Mouse (Mus musculus): ENCODE results near the gene Aff1.

- no peak for TF ChIP-seq CTCF (IDR thresholded peaks at IDR 0.05; ENCODE audit: extremely low read depth, insufficient read depth, insufficient read length, insufficient replicate concordance)
- TF ChIP-seq POLR2A (IDR thresholded peaks at IDR 0.05; ENCODE audit: low read depth, low read length), result no peak
Measured at GRCm38 (mm10) chr5:103759489-103760424, 67.6 kb downstream of the Aff1 start.

All from spleen, adult 2 months (tissue).